Mouse (Mus musculus): Measurements from ENCODE around the gene N4bp3.
A peak's percentile ranks its signal among the peaks of the same experiment; 100 is the strongest.
"Not testable (repeated sequence)": the region's sequence is repeated elsewhere in the genome, so short reads cannot be mapped to it uniquely, and the experiment has no call there.

The N4bp3 gene

GRCm38 (mm10) chr11:51629651-51630314 lies 20.9 kb downstream of the N4bp3 start:
- DNase-seq (ENCODE audit: low read depth, low spot score), result no peak

DNA sequence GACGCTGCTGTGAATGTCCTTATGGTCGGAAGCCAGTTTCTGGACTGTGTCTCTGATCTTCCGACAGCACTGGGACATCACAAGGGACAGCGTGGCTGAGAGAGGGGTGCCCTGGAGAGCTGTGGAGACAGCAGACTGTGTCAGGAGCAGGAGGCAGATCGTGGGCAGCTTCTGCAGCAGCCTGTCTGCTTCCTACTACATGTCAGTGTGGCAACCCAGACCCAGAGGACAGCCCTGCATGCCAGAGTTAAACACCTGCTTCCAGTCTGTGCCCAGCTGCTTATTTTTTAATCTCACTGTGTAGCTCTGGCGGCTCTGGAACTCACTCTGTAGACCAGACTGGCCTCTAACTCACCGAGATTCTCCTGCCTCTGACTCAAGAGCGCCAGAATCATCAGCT lies 22.7 kb downstream of the N4bp3 start:
- DNase-seq (ENCODE audit: low read depth, low spot score), result no peak

DNA sequence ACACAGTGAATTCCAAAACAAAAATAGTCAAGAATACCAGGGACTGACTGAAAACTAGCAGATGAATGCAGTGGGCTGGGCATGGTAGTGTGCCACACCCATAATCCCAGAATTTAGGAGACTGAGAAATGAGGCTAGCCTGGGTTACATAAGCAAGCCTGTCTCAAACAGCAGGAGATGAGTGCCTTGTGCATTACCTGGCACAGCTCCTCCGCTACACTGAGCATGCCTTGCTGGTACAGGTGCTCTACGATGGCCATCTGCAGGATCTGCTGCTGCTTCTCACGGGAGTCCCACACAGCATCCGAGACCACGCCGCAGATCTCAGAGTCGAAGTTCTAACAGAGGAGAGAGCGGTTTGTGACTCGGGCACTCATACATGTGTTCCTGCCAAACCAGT lies 23.2 kb downstream of the N4bp3 start:
- DNase-seq (ENCODE audit: low read depth, low spot score), result no peak

DNA sequence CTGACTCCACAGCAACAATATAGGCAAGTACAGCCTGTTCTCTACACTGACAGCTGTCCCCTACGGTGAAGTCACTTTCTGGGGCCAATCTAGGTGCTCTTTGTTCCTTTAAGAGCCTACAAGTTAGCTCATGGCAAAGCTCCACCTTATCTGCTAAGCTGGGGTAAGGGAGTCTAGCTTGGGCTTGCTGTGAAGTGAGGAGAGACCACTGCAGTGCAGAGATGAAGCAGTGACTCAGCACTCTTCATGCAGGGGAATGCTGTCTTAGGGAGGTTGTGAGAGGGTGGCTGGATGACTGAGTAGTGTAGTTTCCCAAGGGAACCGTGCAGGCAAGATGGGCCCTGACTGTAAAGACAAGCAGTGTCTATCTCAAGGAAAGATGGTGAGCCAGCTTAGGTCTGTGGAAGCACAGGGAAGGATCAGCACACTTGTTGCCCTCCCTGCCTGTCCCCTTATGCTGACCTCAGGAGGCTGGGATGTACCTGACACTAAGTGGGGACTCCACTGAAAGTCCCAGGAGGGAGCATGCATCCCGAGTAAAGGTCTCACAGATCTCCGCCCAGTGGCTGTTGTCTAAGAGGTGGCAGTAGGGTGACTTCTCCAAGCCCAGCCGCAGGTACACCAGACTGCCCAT lies 25.3 kb downstream of the N4bp3 start:
- no peak for DNase-seq (ENCODE audit: low read depth, low spot score)

GRCm38 (mm10) chr11:51622971-51623491 lies 27.6 kb downstream of the N4bp3 start:
- DNase-seq (ENCODE audit: low read depth, low spot score), result no peak

- DNase-seq (ENCODE audit: low read depth, low spot score), result no peak
These were observed 28.9 kb downstream of the N4bp3 start for GRCm38 (mm10) chr11:51621776-51622175.

- no peak for DNase-seq (ENCODE audit: low read depth, low spot score)
These were observed 30.6 kb downstream of the N4bp3 start for GRCm38 (mm10) chr11:51620084-51620483.

DNA sequence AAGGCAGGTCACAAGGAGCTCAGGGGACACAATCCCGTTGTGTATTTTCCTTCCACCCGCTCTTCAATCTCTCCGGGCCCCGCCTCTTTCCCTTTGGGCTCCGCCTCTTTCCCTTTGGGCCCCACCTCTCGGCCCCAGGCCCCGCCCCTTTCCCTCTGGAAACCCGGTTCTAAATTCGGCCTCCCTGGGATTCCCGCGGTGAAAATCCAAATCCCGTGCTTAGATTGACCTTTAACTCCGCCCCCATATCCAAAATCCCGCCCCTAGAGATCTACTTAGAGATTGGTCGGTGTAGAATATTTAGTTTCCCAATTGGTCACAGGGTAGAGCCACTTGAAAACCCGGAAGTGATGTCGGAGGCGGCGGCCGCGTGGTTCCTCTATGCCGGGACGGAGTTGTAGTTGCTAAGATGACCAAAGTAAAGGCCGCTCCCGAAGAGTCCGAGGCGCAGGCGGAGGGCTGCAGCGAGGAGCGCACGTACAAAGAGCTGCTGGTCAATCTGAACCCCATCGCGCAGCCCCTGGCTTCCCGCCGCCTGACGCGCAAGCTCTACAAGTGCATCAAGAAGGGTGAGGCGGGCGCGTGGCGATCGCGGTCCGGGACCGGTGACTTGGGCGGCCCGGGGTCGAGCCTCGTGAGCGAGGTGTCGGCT lies 31.1 kb downstream of the N4bp3 start, which contains the start of gene Nhp2:
Nhp2 (plus strand) TSS at position 327 of the 652 bp plus-strand sequence.
- peak; percentile 100 for DNase-seq (ENCODE audit: low read depth, low spot score)

- DNase-seq (ENCODE audit: low read depth, low spot score), result no peak
These were observed 31.7 kb downstream of the N4bp3 start for GRCm38 (mm10) chr11:51618894-51619408.

- peak; percentile 84 for DNase-seq (ENCODE audit: low read depth, low spot score)
These were observed 32.9 kb downstream of the N4bp3 start for GRCm38 (mm10) chr11:51617693-51618092.

DNA sequence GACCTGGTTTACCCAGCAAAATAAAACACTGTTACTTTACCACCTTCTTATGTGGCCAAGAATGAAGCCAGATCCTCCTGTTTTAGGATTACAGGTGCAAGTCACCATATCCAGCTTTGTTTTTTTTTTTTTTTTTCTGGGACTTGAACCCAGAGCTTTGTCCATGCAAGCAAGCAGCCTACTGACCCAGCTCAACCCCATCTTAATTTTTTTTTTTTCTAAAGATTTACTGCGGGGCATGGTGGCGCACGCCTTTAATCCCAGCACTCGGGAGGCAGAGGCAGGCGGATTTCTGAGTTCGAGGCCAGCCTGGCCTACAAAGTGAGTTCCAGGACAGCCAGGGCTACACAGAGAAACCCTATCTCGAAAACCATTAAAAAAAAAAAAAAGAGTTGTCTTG lies 34.5 kb downstream of the N4bp3 start:
- DNase-seq (ENCODE audit: low read depth, low spot score), result not testable (repeated sequence)

DNA sequence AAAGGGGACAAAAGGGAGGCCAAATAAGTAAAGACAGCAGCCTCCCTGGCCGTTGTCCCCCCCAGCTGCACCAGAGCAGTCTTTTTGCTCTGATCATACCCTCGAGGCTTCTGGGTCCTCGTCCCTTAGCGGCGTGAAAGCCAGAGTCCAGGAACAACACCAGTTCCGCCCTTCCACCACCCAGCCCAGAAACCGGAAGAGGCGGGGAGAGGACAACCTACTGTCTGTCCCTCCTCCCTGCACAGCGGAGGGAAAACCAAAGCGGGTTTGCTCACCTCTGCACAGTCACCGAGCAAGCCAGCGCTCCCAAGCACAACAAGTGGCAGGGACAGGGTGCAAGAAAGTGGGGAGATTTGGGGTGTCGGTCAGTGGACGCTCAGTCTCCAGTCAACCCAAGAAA lies 35.0 kb downstream of the N4bp3 start:
- DNase-seq (ENCODE audit: low read depth, low spot score), result peak; percentile 90

GRCm38 (mm10) chr11:51615129-51615528 lies 35.5 kb downstream of the N4bp3 start:
- DNase-seq (ENCODE audit: low read depth, low spot score), result no peak

DNA sequence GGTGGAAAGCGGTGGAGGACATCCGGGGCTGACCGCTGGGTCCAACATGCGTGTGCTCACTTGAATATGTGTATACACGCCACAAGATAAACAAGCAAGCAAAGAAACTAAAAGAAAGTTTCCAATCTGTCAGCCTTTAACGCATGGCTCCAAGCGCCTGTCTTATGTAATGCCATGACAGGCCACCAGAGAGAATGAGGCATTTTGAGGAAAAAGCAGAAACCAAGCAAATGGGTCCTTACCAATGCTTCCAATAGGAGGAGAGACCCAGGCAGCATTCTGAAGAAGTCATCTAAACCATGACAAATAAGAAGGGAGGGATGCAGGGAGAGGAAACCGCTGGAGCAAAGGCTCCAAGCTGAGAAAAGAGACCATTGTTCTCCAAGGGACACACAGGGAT lies 36.4 kb downstream of the N4bp3 start:
- no peak for DNase-seq (ENCODE audit: low read depth, low spot score)

GRCm38 (mm10) chr11:51609940-51610339 lies 40.7 kb downstream of the N4bp3 start:
- DNase-seq (ENCODE audit: low read depth, low spot score), result not testable (repeated sequence)

DNA sequence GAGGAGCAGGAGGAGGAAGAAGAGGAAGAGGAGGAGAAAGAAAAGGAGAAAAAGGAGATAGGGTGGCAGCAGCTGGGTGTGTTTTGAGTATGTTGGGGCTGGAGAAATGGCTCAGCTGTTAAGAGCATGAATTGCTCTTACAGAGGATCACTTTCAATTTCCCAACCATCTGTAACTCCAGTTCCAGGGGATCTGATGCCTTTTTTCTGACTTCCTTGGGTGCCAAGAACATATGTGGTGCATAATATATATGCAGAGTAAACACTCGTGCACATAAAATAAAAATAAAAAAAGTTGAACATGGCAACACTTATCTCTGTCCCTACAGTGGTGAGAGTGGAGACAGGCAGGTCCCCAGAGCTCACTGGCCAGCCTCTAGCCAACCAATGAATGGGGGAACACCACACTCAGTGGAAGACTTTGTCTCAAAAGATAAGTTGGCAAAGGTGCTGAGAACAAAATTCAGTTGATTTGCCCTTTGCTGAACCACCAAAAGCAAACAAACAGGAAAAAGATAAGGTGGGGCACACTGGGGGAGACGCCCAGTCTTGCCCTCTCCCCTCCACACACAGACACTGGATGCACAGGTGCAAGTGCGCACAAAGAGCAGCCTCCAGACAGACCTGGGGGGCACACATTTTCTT lies 41.3 kb downstream of the N4bp3 start:
- DNase-seq (ENCODE audit: low read depth, low spot score), result no peak

DNA sequence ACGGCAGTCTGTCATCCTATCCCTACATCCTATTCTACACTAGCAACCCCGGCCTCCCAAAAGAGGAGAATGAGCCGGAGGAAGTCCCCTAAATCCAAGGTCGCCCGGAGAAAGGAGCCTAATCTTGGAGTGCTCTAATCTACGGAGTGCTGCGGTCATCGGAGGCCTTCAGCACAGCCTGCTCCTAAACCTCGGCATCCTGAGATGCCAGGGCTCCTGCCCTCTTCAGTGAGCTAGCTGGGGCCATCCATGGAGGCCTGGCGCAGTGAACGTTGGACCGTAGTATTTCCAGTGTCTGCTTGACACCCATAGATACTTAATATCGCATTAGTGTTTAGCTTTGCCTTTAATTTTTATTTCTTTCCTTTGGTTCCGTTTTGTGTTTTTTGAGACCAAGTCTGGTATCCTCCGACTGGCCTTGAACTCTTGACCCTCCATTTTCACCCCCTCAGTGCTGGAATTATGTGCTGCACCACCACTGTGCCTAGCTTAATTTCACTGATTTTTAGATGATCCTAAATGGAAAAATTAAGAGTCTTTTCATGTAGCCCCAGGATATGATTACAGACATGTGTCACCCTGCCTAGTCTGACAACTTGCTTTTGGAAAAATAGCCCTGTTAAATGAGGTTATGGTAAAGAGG lies 43.4 kb downstream of the N4bp3 start:
- DNase-seq (ENCODE audit: low read depth, low spot score), result no peak

- DNase-seq (ENCODE audit: low read depth, low spot score), result peak; percentile 97
These were observed 44.1 kb downstream of the N4bp3 start, which contains the start of gene Hnrnpab for GRCm38 (mm10) chr11:51606447-51607095. Hnrnpab (minus strand) TSS chr11:51606847.

- peak; percentile 85 for DNase-seq (ENCODE audit: low read depth, low spot score)
These were observed 44.8 kb downstream of the N4bp3 start for GRCm38 (mm10) chr11:51605602-51606446.

GRCm38 (mm10) chr11:51602253-51602652 lies 48.4 kb downstream of the N4bp3 start:
- DNase-seq (ENCODE audit: low read depth, low spot score), result no peak

Measured in 3T3-L1 (cell line).